Mouse (Mus musculus): Measurements from ENCODE around the gene Vmn2r14. TPM values are rescaled to one million over a fixed set of nuclear protein-coding genes. Genes with fewer than 3 reads are reported as not detected.
"Not testable (repeated sequence)": the region's sequence is repeated elsewhere in the genome, so short reads cannot be mapped to it uniquely, and the experiment has no call there.

Vmn2r14 gene
- not detected in 2 replicates for polyA plus RNA-seq (2014; fragmentation: Nextera tagmentation; extraction: Ambion mirVana)

DNA sequence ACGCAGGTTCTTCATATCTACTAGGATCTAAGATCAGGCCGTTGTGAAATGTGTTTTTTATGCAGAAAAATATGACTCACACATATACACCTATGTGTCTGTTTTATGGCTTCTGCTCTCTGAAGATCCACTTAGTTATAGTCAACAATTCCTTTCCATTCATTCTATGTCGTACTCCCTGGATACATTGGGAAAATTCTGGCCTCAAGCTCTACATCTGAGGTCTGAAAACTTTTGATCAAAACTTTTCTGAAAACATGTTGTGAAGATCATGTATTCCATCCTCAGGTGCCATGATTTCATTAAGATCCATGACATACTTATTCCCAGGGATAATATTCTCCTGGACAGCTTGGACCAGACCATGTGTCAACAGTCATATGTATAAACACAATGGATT, at the start of gene Vmn2r14:
Vmn2r14 (minus strand) TSS at position 101 of the 400 bp plus-strand sequence.
- DNase-seq (ENCODE audit: low spot score) = no peak
- Histone ChIP-seq H3K9me3 (replicated peaks; ENCODE audit: control insufficient read depth, low read length) (no peaks in the 10 kb centered on the region; the same call in 1 of the 2 replicates), H3K4me2 (ENCODE audit: low read length) (no peak within 1 kb of the TSS), H3K4me1 (ENCODE audit: control insufficient read depth, insufficient read depth, low read length) (no peaks in the 10 kb centered on the region), H3K9ac (ENCODE audit: low read length) (no peak within 1 kb of the TSS), H3K27ac (ENCODE audit: low read depth, low read length) (no peak within 1 kb of the TSS), H3K4me3 (ENCODE audit: low read depth, low read length) (no peak within 1 kb of the TSS), H3K27me3 (replicated peaks; ENCODE audit: control insufficient read depth, insufficient read depth, low read length) (no peaks in the 10 kb centered on the region), H3K36me3 (ENCODE audit: control insufficient read depth, insufficient read depth, low read length) (no peaks in the 10 kb centered on the region)
- no peak for ATAC-seq
- WGBS = 70% methylated on average over 3 of the region's 3 CpGs

DNA sequence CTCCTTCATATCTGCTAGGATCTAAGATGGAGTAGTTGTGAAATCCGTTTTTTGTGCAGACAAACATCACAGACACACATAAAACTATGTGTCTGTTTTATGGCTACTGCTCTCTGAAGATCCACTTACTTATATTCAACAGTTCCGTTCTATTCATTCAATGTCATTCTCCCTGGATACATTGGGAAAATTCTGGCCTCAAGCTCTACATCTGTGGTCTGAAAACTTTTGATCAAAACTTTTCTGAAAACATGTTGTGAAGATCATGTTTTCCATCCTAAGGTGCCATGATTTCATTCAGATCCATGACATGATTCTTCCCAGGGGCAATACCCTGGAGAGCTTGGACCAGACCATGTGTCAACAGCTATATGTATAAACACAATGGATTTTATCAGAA, 32.4 kb downstream of the Vmn2r14 start, which contains the start of gene Vmn2r13:
Vmn2r13 (minus strand) TSS at position 101 of the 400 bp plus-strand sequence.
- H3K4me3 ChIP-seq (ENCODE audit: low read depth, low read length); H3K27ac ChIP-seq (ENCODE audit: low read depth, low read length); H3K27me3 ChIP-seq (replicated peaks; ENCODE audit: control insufficient read depth, insufficient read depth, low read length); H3K9ac ChIP-seq (ENCODE audit: low read length); H3K36me3 ChIP-seq (ENCODE audit: control insufficient read depth, insufficient read depth, low read length); H3K4me1 ChIP-seq (ENCODE audit: control insufficient read depth, insufficient read depth, low read length); H3K4me2 ChIP-seq (ENCODE audit: low read length); DNase-seq (ENCODE audit: low spot score); H3K9me3 ChIP-seq (replicated peaks; ENCODE audit: control insufficient read depth, low read length); ATAC-seq: not testable (repeated sequence)
- 53% methylated on average over 2 of the region's 2 CpGs for WGBS

DNA sequence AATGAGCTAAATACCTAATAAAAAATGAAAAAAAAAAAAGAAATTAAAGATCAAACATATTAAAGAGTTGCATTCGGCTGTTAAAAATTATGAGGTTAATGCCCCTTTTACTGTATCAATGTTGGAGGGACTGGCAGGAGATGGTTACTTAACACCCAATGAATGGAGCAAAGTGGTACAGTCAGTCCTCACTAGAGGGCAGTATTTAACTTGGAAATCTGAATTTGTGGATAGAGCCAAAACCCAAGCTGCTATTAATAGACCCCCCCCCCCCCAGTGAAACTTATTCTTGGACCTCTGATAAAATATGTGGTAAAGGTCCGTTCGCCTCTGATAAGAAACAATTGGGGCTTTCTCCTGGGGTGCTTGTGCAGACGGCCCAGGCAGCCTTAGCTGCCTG, 57.7 kb downstream of the Vmn2r14 start:
- not testable (repeated sequence) for H3K27me3 ChIP-seq (replicated peaks; ENCODE audit: control insufficient read depth, insufficient read depth, low read length); H3K27ac ChIP-seq (ENCODE audit: low read depth, low read length); H3K4me1 ChIP-seq (ENCODE audit: control insufficient read depth, insufficient read depth, low read length); H3K9ac ChIP-seq (ENCODE audit: low read length); H3K4me3 ChIP-seq (ENCODE audit: low read depth, low read length); H3K4me2 ChIP-seq (ENCODE audit: low read length); DNase-seq (ENCODE audit: low spot score); H3K9me3 ChIP-seq (replicated peaks; ENCODE audit: control insufficient read depth, low read length); H3K36me3 ChIP-seq (ENCODE audit: control insufficient read depth, insufficient read depth, low read length); ATAC-seq
- 90% methylated on average over 4 of the region's 4 CpGs for WGBS

Other genes starting within 250 kb of the Vmn2r14 start
- not detected in 2 replicates for gene Vmn2r10, start 218.2 kb downstream of the Vmn2r14 start, polyA plus RNA-seq (2014; fragmentation: Nextera tagmentation; extraction: Ambion mirVana)
- not detected in 2 replicates for gene Vmn2r11, start 165.1 kb downstream of the Vmn2r14 start, polyA plus RNA-seq (2014; fragmentation: Nextera tagmentation; extraction: Ambion mirVana)
- gene Vmn2r12, start 126.8 kb downstream of the Vmn2r14 start, polyA plus RNA-seq (2014; fragmentation: Nextera tagmentation; extraction: Ambion mirVana) = not detected in 2 replicates
- gene Vmn2r13, start 32.5 kb downstream of the Vmn2r14 start, polyA plus RNA-seq (2014; fragmentation: Nextera tagmentation; extraction: Ambion mirVana) = not detected in 2 replicates
- gene Vmn2r15, start 72.9 kb upstream of the Vmn2r14 start, polyA plus RNA-seq (2014; fragmentation: Nextera tagmentation; extraction: Ambion mirVana) = not detected in 2 replicates
- gene Vmn2r16, start 105.5 kb upstream of the Vmn2r14 start, polyA plus RNA-seq (2014; fragmentation: Nextera tagmentation; extraction: Ambion mirVana) = not detected in 2 replicates
- not detected in 2 replicates for gene Vmn2r17, start 195.0 kb upstream of the Vmn2r14 start, polyA plus RNA-seq (2014; fragmentation: Nextera tagmentation; extraction: Ambion mirVana)